Mouse (Mus musculus) lung, embryonic 15.5 days (tissue): Measurements from ENCODE around the gene Edrf1. TPM values are rescaled to one million over a fixed set of nuclear protein-coding genes. Genes with fewer than 3 reads are reported as not detected.
"Not testable (repeated sequence)": the region's sequence is repeated elsewhere in the genome, so short reads cannot be mapped to it uniquely, and the experiment has no call there.

ENCODE experiments used
- ATAC-seq: fragments of 200-750 bp; cut with Nextera tagmentation; 2 replicates; pipeline ENCODE4 v1.8.0; 2017; ENCODE audit warnings: moderate number of reproducible peaks, borderline replicate concordance; ENCODE audit not compliant: low FRiP score, low TSS enrichment; ENCODE audit errors: extremely low read depth
- H3K27ac ChIP-seq: fragments of 300-500 bp; sonication (generic); 2 replicates; pipeline ENCODE4 v1.5.1; 2015; ENCODE audit warnings: moderate library complexity, mild to moderate bottlenecking, inconsistent platforms
- H3K27me3 ChIP-seq: fragments of 300-500 bp; sonication (generic); 2 replicates; pipeline ENCODE4 v1.6.1; 2015; ENCODE audit warnings: inconsistent platforms
- H3K36me3 ChIP-seq: fragments of 300-500 bp; sonication (generic); 2 replicates; pipeline ENCODE4 v1.6.1; 2015; ENCODE audit warnings: inconsistent platforms
- H3K4me1 ChIP-seq: fragments of 300-500 bp; sonication (generic); 2 replicates; pipeline ENCODE4 v1.6.1; 2015; ENCODE audit warnings: inconsistent platforms
- H3K4me2 ChIP-seq: fragments of 300-500 bp; sonication (generic); 2 replicates; pipeline ENCODE4 v1.6.1; 2015; ENCODE audit warnings: inconsistent platforms, mild to moderate bottlenecking, moderate library complexity
- H3K4me3 ChIP-seq: fragments of 300-500 bp; sonication (generic); 2 replicates; pipeline ENCODE4 v1.5.1; 2015; ENCODE audit warnings: mild to moderate bottlenecking, inconsistent platforms
- H3K9ac ChIP-seq: fragments of 300-500 bp; sonication (generic); 2 replicates; pipeline ENCODE4 v1.6.1; 2015; ENCODE audit warnings: inconsistent platforms
- H3K9me3 ChIP-seq: fragments of 300-500 bp; sonication (generic); 2 replicates; pipeline ENCODE4 v1.6.1; 2016; ENCODE audit warnings: inconsistent platforms
- WGBS: fragments of 180-500 bp; shearing (Covaris S2); methylation state at CpG from one replicate; pipeline ENCODE4 v1.1.7; 2015; 5-methylcytosine and 5-hydroxymethylcytosine counted together
- polyA plus RNA-seq: library from polyadenylated mRNA; unstranded; fragments of >200 nt; fragmentation: Nextera tagmentation; extraction: Ambion mirVana; gene quantifications from 2 replicates; pipeline ENCODE4 v1.2.1, GENCODE M21; 2015

Gene Edrf1
- polyA plus RNA-seq, 1 experiment from 2014 or later = 18.9 TPM

DNA sequence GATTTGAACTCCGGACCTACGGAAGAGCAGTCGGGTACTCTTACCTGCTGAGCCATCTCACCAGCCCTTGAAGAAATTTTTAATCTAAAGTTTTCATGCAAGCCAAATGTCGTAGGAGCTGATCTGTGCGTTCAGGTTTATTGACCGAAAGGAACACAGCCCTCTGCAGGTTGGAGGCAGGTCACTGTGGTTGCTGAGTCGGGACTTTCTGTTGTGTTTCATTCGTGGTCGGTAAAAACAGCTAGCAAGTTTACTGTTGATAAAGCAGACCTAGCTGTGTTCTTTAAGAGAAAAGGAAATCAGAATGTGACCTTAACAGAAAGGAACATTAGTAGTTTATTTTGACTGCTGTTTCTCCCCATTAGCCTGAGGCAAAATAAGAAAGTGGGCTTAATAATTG, 32.6 kb downstream of the Edrf1 start:
- no peak for ATAC-seq
- Histone ChIP-seq H3K27ac (no peak overlapping the region), H3K4me2 (no peak overlapping the region), H3K4me3 (no peak overlapping the region), H3K36me3 (peaks cover 70% of the 10 kb centered on the region), H3K4me1 (no peaks in the 10 kb centered on the region), H3K9me3 (no peaks in the 10 kb centered on the region), H3K9ac (no peak overlapping the region), H3K27me3 (no peaks in the 10 kb centered on the region)
- WGBS = 92% methylated on average over 9 of the region's 9 CpGs

DNA sequence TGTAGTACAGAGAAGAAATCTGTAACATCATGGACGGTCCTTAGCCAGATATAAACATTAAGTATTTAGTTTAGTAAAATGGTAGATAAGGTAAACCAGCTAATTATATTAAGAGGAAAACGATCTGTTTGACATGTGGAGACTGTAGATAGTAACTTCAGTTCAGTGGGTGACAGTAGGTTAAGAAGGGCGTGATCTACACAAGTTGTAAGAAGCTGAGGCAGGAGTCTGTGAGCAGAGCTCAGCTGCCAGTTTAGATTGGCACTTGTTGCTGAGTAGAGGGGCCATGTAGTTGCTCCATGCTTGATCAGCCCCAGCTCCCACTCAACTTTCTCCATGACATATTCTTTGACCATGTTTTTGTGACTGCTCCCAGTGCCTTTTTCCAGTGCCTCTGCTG, 33.5 kb downstream of the Edrf1 start:
- H3K4me2 ChIP-seq = no peak overlapping the region
- ATAC-seq = no peak
- H3K4me1 ChIP-seq = no peaks in the 10 kb centered on the region
- H3K27me3 ChIP-seq = no peaks in the 10 kb centered on the region
- WGBS = 82% methylated on average over 3 of the region's 3 CpGs
- no peak overlapping the region for H3K27ac ChIP-seq
- peaks cover 63% of the 10 kb centered on the region for H3K36me3 ChIP-seq
- no peak overlapping the region for H3K9ac ChIP-seq
- no peaks in the 10 kb centered on the region for H3K9me3 ChIP-seq
- no peak overlapping the region for H3K4me3 ChIP-seq

DNA sequence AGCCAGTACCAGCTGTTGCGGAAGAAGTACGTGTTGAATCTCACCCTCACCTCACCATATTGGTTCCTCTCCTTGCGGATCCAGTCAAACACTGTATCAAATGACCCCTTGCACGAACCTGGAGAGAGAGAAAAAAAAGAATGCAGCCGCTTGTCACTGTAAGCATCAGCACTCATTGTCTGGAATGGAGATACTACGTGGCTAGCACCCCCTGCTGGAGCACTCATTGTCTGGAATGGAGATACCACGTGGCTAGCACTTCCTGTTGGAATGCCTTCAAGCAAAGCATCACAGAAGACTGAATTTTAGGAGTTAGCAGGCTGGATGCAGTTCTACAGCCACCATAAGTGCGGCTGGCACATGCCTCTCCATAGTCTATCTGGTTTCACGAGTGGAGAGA, 38.7 kb downstream of the Edrf1 start:
- no peak overlapping the region for H3K27ac ChIP-seq
- 72% methylated on average over 9 of the region's 9 CpGs for WGBS
- H3K27me3 ChIP-seq = no peaks in the 10 kb centered on the region
- H3K9ac ChIP-seq = no peak overlapping the region
- ATAC-seq = no peak
- H3K4me1 ChIP-seq = no peaks in the 10 kb centered on the region
- peaks cover 20% of the 10 kb centered on the region for H3K36me3 ChIP-seq
- H3K4me2 ChIP-seq = no peak overlapping the region
- H3K9me3 ChIP-seq = no peaks in the 10 kb centered on the region
- H3K4me3 ChIP-seq = no peak overlapping the region

DNA sequence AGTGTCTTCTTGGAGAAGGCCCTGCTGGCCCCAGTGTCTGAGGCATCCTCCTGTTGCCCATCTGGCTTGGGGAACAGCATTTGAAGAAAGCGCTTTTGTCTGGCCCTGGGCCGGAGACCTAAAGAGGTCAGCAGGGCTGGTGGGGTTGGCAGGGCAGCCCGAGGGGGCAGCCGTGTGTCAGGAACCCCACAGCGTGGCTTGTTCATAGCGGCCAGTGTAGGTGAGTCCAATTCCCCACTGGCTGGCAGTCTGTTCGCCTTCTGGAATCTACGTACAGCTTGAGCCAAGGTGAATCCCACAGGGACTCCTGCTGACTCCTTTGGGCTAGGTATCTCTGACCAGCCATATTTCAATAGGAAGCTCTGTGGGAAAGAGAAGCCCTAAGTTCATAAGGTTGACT, 41.4 kb downstream of the Edrf1 start:
- H3K4me1 ChIP-seq = no peaks in the 10 kb centered on the region
- 94% methylated on average over 8 of the region's 8 CpGs for WGBS
- H3K9ac ChIP-seq = no peak overlapping the region
- no peak overlapping the region for H3K4me2 ChIP-seq
- no peaks in the 10 kb centered on the region for H3K36me3 ChIP-seq
- no peak for ATAC-seq
- H3K27ac ChIP-seq = no peak overlapping the region
- H3K4me3 ChIP-seq = no peak overlapping the region
- no peaks in the 10 kb centered on the region for H3K9me3 ChIP-seq
- H3K27me3 ChIP-seq = no peaks in the 10 kb centered on the region

DNA sequence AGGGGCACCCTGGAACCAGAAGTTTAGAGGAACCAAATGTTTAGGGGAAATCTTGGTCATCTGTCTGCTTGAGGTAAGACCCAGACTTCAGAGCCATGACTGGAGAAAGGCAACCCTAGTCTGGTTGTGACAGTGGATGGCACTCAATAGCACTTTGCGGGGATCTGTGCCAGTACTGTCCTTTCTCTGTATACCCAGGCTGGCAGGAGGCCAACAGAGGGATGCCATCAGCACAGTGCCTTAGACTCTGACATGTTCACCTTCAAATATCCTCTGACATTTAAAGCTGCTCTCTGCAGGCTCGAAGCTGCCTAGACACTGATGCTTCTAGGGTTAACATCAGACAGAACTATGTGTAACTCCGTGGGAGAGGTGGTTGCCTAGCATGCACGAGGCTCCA, 42.1 kb downstream of the Edrf1 start:
- Histone ChIP-seq H3K4me1 (no peaks in the 10 kb centered on the region), H3K36me3 (no peaks in the 10 kb centered on the region), H3K27ac (no peak overlapping the region), H3K9ac (no peak overlapping the region), H3K4me3 (no peak overlapping the region), H3K4me2 (no peak overlapping the region), H3K27me3 (no peaks in the 10 kb centered on the region), H3K9me3 (no peaks in the 10 kb centered on the region)
- ATAC-seq = no peak
- 50% methylated on average over 4 of the region's 4 CpGs for WGBS

DNA sequence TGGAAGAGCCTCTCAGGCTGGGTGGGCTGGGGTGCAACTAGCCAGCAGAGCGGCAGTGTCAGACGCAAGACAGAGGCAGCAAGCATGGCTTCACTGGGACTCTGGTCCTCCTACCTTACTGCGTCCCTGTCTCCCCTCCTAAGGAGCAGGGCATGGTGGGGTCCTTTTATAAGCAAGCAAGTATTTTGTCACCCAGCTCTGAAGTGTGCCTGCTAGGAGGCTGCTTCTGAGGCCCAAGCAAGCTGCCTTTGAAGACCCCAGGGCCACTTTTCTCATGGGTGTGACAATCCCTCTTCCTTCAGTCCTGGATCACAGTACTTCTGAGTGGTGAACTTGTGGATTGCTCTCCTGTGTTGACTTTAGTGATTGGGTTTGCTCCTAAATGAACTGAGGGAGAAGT, 42.6 kb downstream of the Edrf1 start, which contains the start of gene Mmp21:
Mmp21 (minus strand) TSS at position 101 of the 400 bp plus-strand sequence.
- ATAC-seq = no peak
- H3K4me2 ChIP-seq = no peak within 1 kb of the TSS
- 80% methylated on average over 3 of the region's 3 CpGs for WGBS

DNA sequence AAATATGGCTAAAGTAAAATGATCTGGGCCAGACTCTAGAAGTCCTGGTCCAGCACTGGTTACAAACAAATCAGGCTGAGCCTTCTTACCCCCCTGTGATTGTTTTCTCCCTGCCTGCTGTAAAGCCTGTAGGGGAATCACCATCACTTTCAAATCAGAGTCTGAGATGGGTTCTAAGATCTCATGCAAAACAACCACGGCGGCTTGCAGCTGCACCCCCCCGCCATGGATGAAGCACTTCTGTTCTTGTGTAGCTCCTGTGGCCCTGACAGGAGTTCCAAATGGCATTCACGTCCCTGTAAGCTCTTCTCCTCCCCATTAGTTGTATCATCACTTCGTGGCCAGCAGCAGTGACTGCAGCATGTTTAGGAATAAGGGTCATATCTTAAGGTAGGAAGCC, 46.3 kb downstream of the Edrf1 start:
- Histone ChIP-seq H3K4me2 (no peak overlapping the region), H3K27ac (no peak overlapping the region), H3K4me1 (no peaks in the 10 kb centered on the region), H3K4me3 (no peak overlapping the region), H3K36me3 (peaks cover 6% of the 10 kb centered on the region; the same call in 1 of the 2 replicates), H3K27me3 (no peaks in the 10 kb centered on the region), H3K9me3 (no peaks in the 10 kb centered on the region), H3K9ac (no peak overlapping the region)
- ATAC-seq = no peak
- WGBS = 75% methylated on average over 5 of the region's 5 CpGs

More for the DNA sequence above, 42.6 kb downstream of the Edrf1 start, which contains the start of gene Mmp21:
- H3K4me1 ChIP-seq = no peaks in the 10 kb centered on the region
- no peak within 1 kb of the TSS for H3K9ac ChIP-seq
- H3K4me3 ChIP-seq = no peak within 1 kb of the TSS
- H3K27me3 ChIP-seq = no peaks in the 10 kb centered on the region
- no peak within 1 kb of the TSS for H3K27ac ChIP-seq
- H3K9me3 ChIP-seq = no peaks in the 10 kb centered on the region
- H3K36me3 ChIP-seq = no peaks in the 10 kb centered on the region

DNA sequence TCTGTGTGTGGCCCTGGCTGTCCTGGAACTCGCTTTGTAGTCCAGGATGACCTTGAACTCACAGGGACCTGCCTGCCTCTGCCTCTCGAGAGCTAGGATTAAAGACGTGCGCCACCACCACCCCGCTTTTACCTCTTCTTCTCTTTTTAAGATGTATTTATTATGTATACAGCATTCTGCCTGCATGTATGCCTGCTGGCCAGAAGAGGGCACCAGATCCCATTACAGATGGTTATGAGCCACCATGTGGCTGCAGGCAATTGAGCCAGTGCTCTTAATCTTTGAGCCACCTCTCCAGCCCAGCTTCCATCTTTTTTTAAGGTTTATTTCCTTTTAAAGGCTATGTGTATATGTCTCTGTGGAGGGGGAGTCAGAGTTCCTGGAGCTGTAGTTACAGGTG, 46.8 kb downstream of the Edrf1 start:
- no peaks in the 10 kb centered on the region for H3K27me3 ChIP-seq
- no peak overlapping the region for H3K4me3 ChIP-seq
- H3K36me3 ChIP-seq = peaks cover 10% of the 10 kb centered on the region; the same call in 1 of the 2 replicates
- no peaks in the 10 kb centered on the region for H3K9me3 ChIP-seq
- no peak for ATAC-seq
- H3K4me1 ChIP-seq = no peaks in the 10 kb centered on the region
- H3K9ac ChIP-seq = no peak overlapping the region
- 80% methylated on average over 5 of the region's 5 CpGs for WGBS
- H3K4me2 ChIP-seq = no peak overlapping the region
- no peak overlapping the region for H3K27ac ChIP-seq

DNA sequence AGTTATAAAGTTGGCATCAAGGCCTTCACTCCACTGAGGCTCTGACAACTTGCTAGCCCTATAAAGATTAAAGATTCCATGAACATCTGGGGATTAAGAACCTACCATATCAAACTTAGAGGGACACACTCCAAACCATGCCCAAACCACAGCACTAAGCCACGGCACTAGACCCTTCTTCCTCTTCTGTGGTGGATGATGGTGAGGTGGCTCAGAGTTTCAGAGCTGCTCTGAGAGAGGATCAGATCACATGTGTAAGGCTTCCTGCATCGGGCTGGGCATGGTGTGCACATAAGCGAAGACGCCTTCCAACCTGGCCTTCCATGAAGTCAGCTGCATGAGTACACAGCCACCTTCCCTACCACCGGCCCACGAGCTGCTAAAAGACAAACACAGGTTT, 47.4 kb downstream of the Edrf1 start:
- Histone ChIP-seq H3K4me3 (no peak overlapping the region), H3K9ac (no peak overlapping the region), H3K27me3 (no peaks in the 10 kb centered on the region), H3K27ac (no peak overlapping the region), H3K4me1 (no peaks in the 10 kb centered on the region), H3K4me2 (no peak overlapping the region), H3K9me3 (no peaks in the 10 kb centered on the region), H3K36me3 (peaks cover 16% of the 10 kb centered on the region; the same call in 1 of the 2 replicates)
- ATAC-seq = no peak
- WGBS = 93% methylated on average over 6 of the region's 6 CpGs

DNA sequence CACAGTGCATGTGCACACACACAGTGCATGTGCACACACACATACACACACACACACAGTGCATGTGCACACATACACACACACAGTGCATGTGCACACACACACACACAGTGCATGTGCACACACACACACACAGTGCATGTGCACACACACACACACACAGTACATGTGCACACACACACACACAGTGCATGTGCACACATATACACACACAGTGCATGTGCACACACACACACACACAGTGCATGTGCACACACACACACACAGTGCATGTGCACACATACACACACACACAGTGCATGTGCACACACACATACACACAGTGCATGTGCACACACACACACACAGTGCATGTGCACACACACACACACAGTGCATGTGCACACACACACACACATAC, 48.3 kb downstream of the Edrf1 start:
- H3K4me2 ChIP-seq, ATAC-seq, H3K9me3 ChIP-seq, H3K9ac ChIP-seq, H3K4me1 ChIP-seq, H3K4me3 ChIP-seq, H3K27ac ChIP-seq, H3K27me3 ChIP-seq: not testable (repeated sequence)
- peaks cover 16% of the 10 kb centered on the region; the same call in 1 of the 2 replicates for H3K36me3 ChIP-seq

DNA sequence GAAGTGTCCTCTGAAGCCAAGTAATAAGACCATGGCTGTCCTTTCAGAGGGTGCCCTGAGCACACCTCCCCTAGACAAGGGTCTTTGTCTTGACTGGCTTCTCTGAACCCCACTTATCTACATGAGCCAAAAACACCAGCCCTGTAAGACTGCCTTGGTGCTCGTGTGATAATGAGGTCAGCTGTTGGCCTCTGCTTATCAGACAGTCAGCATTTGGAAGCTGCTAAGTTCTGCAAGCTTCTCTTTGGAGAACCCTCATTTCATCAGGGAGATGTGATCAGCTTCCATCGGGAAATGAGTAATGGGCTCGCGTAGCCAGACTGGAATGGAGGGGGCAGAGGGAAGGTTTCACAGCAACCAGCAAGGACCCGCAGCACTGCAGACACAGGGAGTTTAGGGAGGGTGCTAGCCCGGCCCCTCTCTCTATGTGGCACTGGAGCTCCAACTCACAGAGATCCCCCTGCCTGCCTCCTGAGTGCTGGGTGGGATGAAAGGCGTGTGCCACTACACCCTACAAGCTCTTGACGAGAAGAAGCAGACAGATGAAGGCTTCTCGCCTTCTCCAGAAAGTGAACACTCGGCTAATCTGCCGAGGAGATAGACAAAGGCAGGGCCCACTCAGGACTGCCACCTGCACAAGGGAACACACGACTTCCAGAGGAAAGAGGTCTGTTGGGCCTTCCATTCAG, 60.8 kb downstream of the Edrf1 start:
- WGBS = 81% methylated on average over 12 of the region's 12 CpGs
- Histone ChIP-seq H3K9me3 (no peaks in the 10 kb centered on the region), H3K4me2 (no peak overlapping the region), H3K4me3 (no peak overlapping the region), H3K9ac (no peak overlapping the region), H3K27me3 (no peaks in the 10 kb centered on the region), H3K27ac (no peak overlapping the region), H3K36me3 (no peaks in the 10 kb centered on the region), H3K4me1 (no peaks in the 10 kb centered on the region)
- peak; percentile 40; the same call in 1 of the 2 replicates for ATAC-seq

DNA sequence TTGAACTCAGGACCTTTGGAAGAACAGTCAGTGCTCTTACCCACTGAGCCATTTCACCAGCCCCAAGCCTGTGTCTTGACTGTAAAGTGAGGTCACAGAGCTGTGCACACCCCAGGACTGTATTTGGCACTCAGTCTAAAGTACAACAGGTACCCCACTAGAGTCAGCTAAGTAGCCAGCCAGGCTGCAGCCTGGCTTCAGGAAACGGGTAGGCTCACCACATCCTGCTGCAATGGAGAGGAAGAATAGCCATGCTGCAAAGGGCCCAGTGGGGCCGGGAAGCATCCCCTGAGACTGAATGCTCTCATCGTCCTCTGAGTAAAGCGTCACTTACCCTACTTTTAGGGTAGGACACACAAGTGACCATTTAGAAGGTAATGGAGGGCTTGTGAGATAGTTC, 62.5 kb downstream of the Edrf1 start:
- Histone ChIP-seq H3K9ac (no peak overlapping the region), H3K27me3 (no peaks in the 10 kb centered on the region), H3K36me3 (no peaks in the 10 kb centered on the region), H3K27ac (no peak overlapping the region), H3K4me2 (no peak overlapping the region), H3K4me3 (no peak overlapping the region), H3K4me1 (no peaks in the 10 kb centered on the region), H3K9me3 (no peaks in the 10 kb centered on the region)
- no peak for ATAC-seq
- 82% methylated on average over 4 of the region's 4 CpGs for WGBS

DNA sequence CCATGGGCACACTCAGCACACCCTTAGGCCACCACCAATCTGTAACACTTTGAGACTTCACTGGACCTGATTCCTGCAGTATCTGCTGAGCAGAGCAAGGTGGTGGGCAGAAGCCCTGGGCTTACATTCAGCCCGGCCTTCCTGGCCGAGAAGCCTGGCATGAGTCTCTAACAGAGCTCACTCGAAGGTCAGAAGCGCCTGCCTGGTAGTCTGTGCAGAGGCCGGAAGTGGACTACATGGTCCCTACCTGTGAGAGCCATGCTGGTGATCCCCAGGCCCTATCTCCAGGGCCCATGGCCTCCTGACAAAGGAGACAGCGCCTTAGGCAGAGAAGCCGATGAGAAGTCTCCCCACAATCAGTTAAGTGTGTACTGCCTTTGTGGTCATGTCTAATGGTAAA, 64.0 kb downstream of the Edrf1 start:
- Histone ChIP-seq H3K27me3 (no peaks in the 10 kb centered on the region), H3K4me3 (no peak overlapping the region), H3K27ac (no peak overlapping the region), H3K4me2 (no peak overlapping the region), H3K4me1 (no peaks in the 10 kb centered on the region), H3K9ac (no peak overlapping the region), H3K36me3 (no peaks in the 10 kb centered on the region), H3K9me3 (no peaks in the 10 kb centered on the region)
- 93% methylated on average over 7 of the region's 7 CpGs for WGBS
- ATAC-seq = no peak
